Comparison of ENCODE assay signal across 15 mouse cellular contexts in the genomic region with DNA sequence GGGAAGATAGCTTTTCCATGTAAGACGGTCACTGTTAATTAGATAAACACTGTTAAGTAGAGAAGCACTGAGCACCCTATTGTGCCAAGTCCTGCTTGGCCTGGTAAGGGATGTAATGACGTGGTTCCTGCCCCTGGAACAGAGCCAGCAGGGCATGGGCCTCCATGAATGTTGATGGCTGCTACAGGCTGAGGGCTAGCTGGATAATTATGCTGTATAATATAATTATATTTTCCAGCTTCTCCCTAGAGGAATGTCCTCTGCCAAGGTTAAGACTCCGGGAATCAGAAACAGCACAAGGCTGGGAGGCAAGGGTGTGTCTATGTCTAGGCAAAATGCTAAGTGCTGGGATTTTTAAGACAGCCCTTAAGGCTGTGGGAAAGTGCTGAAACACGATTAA. TPM values are rescaled to one million over a fixed set of nuclear protein-coding genes. Genes with fewer than 3 reads are reported as not detected.
A peak's percentile ranks its signal among the peaks of the same experiment; 100 is the strongest.
DNase-seq lines count a peak whose midpoint lies in the region; ATAC-seq and TF ChIP-seq lines count a peak whose summit lies in the region.
"Had no signal": no experiment of that assay in that cellular context is flagged by ENCODE, and none has a peak within 500 bp of the region (broad histone marks: within the 10 kb centered on the region; RNA-seq: fewer than 3 reads in every experiment).

No protein-coding gene starts in this region.

- peak; percentile 14 for DNase-seq in adrenal gland, adult 2 months
- no peak for DNase-seq in adrenal gland, adult 18-20 months (ENCODE audit: low spot score in 2 of 2)
- DNase-seq in hindbrain, postnatal 0 days (ENCODE audit: low spot score): no peak
- peak; percentile 39 for DNase-seq in retina, postnatal 1 day
- DNase-seq in retina, embryonic 14.5 days (ENCODE audit: low spot score): no peak
- DNase-seq in layer of hippocampus, adult 18-20 months (ENCODE audit: low spot score in 2 of 2): no peak
- DNase-seq in thymus, postnatal 4 days: no peak
- DNase-seq: cerebellum, adult 18-20 months; heart, postnatal 36 days; layer of hippocampus, adult 9-11 months; lung, embryonic 14.5 days; right cerebral cortex, adult 18-20 months had no signal

- TF ChIP-seq CTCF in hindbrain, postnatal 0 days (IDR thresholded peaks at IDR 0.05; ENCODE audit: low read depth): no peak

- H3K4me3 ChIP-seq in hindbrain, postnatal 0 days (ENCODE audit: low read length): no peak overlapping the region
- no peak overlapping the region for H3K4me3 ChIP-seq in hindbrain, embryonic 16.5 days (ENCODE audit: low read length)
- H3K4me3 ChIP-seq: stomach, embryonic 15.5 days had no signal

- peaks cover 16% of the 10 kb centered on the region; the same call in 1 of the 2 replicates for H3K36me3 ChIP-seq in hindbrain, postnatal 0 days (ENCODE audit: insufficient read depth, low read length)
- peaks cover 14% of the 10 kb centered on the region for H3K36me3 ChIP-seq in hindbrain, embryonic 16.5 days (ENCODE audit: control insufficient read depth, insufficient read depth, low read length)

- H3K9ac ChIP-seq in hindbrain, postnatal 0 days (replicated peaks; ENCODE audit: low read length): no peak overlapping the region
- no peak overlapping the region for H3K9ac ChIP-seq in hindbrain, embryonic 16.5 days (ENCODE audit: low read depth, low read length)
- H3K9ac ChIP-seq: lung, embryonic 14.5 days; stomach, embryonic 15.5 days had no signal

- no peaks in the 10 kb centered on the region for H3K4me1 ChIP-seq in hindbrain, postnatal 0 days (ENCODE audit: insufficient read depth, low read length)
- no peaks in the 10 kb centered on the region for H3K4me1 ChIP-seq in hindbrain, embryonic 16.5 days (ENCODE audit: control insufficient read depth, insufficient read depth, low read depth, low read length)
- H3K4me1 ChIP-seq: stomach, embryonic 15.5 days had no signal

- 55% methylated on average over 4 of the region's 4 CpGs for WGBS in hindbrain, postnatal 0 days
- 58% methylated on average over 4 of the region's 4 CpGs for WGBS in hindbrain, embryonic 16.5 days

- 0 out of 2 replicates have a peak, but pooled peaks have one; percentile 35 for ATAC-seq in hindbrain, postnatal 0 days
- no peak for ATAC-seq in hindbrain, embryonic 16.5 days
- ATAC-seq: activated CD4-positive, CD25-positive, alpha-beta regulatory T cell, adult 4 months had no signal

- no peaks in the 10 kb centered on the region for H3K27me3 ChIP-seq in hindbrain, postnatal 0 days (ENCODE audit: insufficient read depth, low read length)
- H3K27me3 ChIP-seq in hindbrain, embryonic 16.5 days (replicated peaks; ENCODE audit: control insufficient read depth, insufficient read depth, low read length): no peaks in the 10 kb centered on the region
- H3K27me3 ChIP-seq: stomach, embryonic 15.5 days had no signal

- H3K27ac ChIP-seq in hindbrain, postnatal 0 days: no peak overlapping the region
- H3K27ac ChIP-seq in hindbrain, embryonic 16.5 days (ENCODE audit: low read depth, low read length): no peak overlapping the region
- H3K27ac ChIP-seq: stomach, embryonic 15.5 days had no signal

- H3K4me2 ChIP-seq in hindbrain, postnatal 0 days (ENCODE audit: low read depth, low read length): no peak overlapping the region
- no peak overlapping the region for H3K4me2 ChIP-seq in hindbrain, embryonic 16.5 days (ENCODE audit: low read length)
- H3K4me2 ChIP-seq: lung, embryonic 14.5 days; stomach, embryonic 15.5 days had no signal

- H3K9me3 ChIP-seq in hindbrain, postnatal 0 days (ENCODE audit: low read length): no peaks in the 10 kb centered on the region
- no peaks in the 10 kb centered on the region for H3K9me3 ChIP-seq in hindbrain, embryonic 16.5 days (ENCODE audit: control insufficient read depth, low read length)
- H3K9me3 ChIP-seq: stomach, embryonic 15.5 days had no signal

RNA-seq across cellular contexts. Expression of gene Fam151b, which starts 7.0 kb away (rescaled TPM):
- total RNA-seq in adrenal gland, adult 2 months (2021): 1 to 10 TPM; 6.1 to 6.2 TPM
- polyA plus RNA-seq in adrenal gland, adult 2 months (2012; rRNA removed): 1.2 and 2.3 TPM in 2 replicates
- total RNA-seq in adrenal gland, adult 18-20 months (2021): 1 to 10 TPM; 3.7 to 6.9 TPM
- total RNA-seq in hindbrain, postnatal 0 days (2014; rRNA removed): 4.1 and 10.4 TPM in 2 replicates
- 0.16 TPM in 1 of 2 replicates, not detected in the other for polyA plus RNA-seq in hindbrain, postnatal 0 days (2015; fragmentation: Nextera tagmentation; extraction: Ambion mirVana)
- polyA plus RNA-seq in hindbrain, embryonic 16.5 days (2015; fragmentation: Nextera tagmentation; extraction: Ambion mirVana): not detected in 2 replicates
- total RNA-seq in layer of hippocampus, adult 18-20 months (2021): 10 to 100 TPM in 1 of 2 experiments, 1 to 10 TPM in 1; 8.2 to 11.1 TPM
- polyA plus RNA-seq: activated CD4-positive, CD25-positive, alpha-beta regulatory T cell, adult 4 months; lung, embryonic 14.5 days had no signal

RNA-seq across cellular contexts. Expression of gene Zfyve16, which starts 39.9 kb away (rescaled TPM):
- total RNA-seq in adrenal gland, adult 2 months (2021): 10 to 100 TPM; 22.1 to 25.1 TPM
- 1.0 and 1.1 TPM in 2 replicates for polyA plus RNA-seq in adrenal gland, adult 2 months (2012; rRNA removed)
- 10 to 100 TPM; 24.1 to 25.4 TPM for total RNA-seq in adrenal gland, adult 18-20 months (2021)
- 10.6 and 13.5 TPM in 2 replicates for total RNA-seq in hindbrain, postnatal 0 days (2014; rRNA removed)
- polyA plus RNA-seq in hindbrain, postnatal 0 days (2015; fragmentation: Nextera tagmentation; extraction: Ambion mirVana): 5.7 and 6.4 TPM in 2 replicates
- 9.1 and 9.2 TPM in 2 replicates for polyA plus RNA-seq in hindbrain, embryonic 16.5 days (2015; fragmentation: Nextera tagmentation; extraction: Ambion mirVana)
- total RNA-seq in layer of hippocampus, adult 18-20 months (2021): 10 to 100 TPM; 15.1 to 15.6 TPM

Comparison
In these comparisons a context has a peak if more than half of its experiments do, and no peak if none do; other contexts are left out.
1. DNase-seq: peak in adrenal gland, adult 2 months (single experiment) and retina, postnatal 1 day (single experiment); none in adrenal gland, adult 18-20 months (0 of 2), hindbrain, postnatal 0 days (single experiment), retina, embryonic 14.5 days (single experiment), layer of hippocampus, adult 18-20 months (0 of 2) and thymus, postnatal 4 days (single experiment).